Mouse (Mus musculus) cerebellum, adult 2 months (tissue): ENCODE results near the gene Lgmn. TPM values are rescaled to one million over a fixed set of nuclear protein-coding genes. Genes with fewer than 3 reads are reported as not detected.

Source experiments
- DNase-seq, 2 experiments: peaks; one replicate each; pipeline ENCODE4 v3.0.0; 2021
- H3K27ac ChIP-seq: fragments of 200-500 bp; 2 replicates; pipeline ENCODE4 v1.5.1; 2012; ENCODE audit warnings: low read length, control low read depth, inconsistent platforms; ENCODE audit not compliant: insufficient read depth
- H3K27me3 ChIP-seq: fragments of 200-500 bp; 2 replicates; pipeline ENCODE4 v1.6.1; 2012; ENCODE audit warnings: inconsistent platforms, mild to moderate bottlenecking, low read length, moderate library complexity; ENCODE audit not compliant: control insufficient read depth, insufficient read depth
- H3K4me1 ChIP-seq: fragments of 200-500 bp; 2 replicates; pipeline ENCODE4 v1.6.1; 2011; ENCODE audit warnings: low read length; ENCODE audit not compliant: control insufficient read depth, insufficient read depth
- H3K4me3 ChIP-seq: fragments of 200-500 bp; replicated peaks from 2 replicates; pipeline ENCODE3; 2011; ENCODE audit warnings: mild to moderate bottlenecking, low read depth, low read length, control low read depth; ENCODE audit not compliant: insufficient read depth
- CTCF ChIP-seq: fragments of 200-500 bp; IDR thresholded peaks from 2 replicates; pipeline ENCODE4 v1.5.1; 2011; ENCODE audit warnings: low read depth, mild to moderate bottlenecking, control low read depth, low read length, moderate library complexity, borderline replicate concordance; ENCODE audit not compliant: insufficient read depth
- POLR2A ChIP-seq: fragments of 200-500 bp; IDR thresholded peaks from 2 replicates; pipeline ENCODE4 v1.6.1; 2011; ENCODE audit warnings: low read length, control low read depth, borderline replicate concordance; ENCODE audit not compliant: insufficient read depth
- WGBS: fragments of 180-500 bp; shearing (Covaris S2); methylation state at CpG from one replicate; pipeline ENCODE4 v1.1.7; 2018; 5-methylcytosine and 5-hydroxymethylcytosine counted together
- polyA plus RNA-seq: library from polyadenylated mRNA; depleted of rRNA; stranded (reverse); fragments of >200 nt; gene quantifications from 2 replicates; pipeline ENCODE4 v1.2.3, GENCODE M21; 2012

Lgmn gene
- polyA plus RNA-seq, 1 experiment = 150 TPM

DNA sequence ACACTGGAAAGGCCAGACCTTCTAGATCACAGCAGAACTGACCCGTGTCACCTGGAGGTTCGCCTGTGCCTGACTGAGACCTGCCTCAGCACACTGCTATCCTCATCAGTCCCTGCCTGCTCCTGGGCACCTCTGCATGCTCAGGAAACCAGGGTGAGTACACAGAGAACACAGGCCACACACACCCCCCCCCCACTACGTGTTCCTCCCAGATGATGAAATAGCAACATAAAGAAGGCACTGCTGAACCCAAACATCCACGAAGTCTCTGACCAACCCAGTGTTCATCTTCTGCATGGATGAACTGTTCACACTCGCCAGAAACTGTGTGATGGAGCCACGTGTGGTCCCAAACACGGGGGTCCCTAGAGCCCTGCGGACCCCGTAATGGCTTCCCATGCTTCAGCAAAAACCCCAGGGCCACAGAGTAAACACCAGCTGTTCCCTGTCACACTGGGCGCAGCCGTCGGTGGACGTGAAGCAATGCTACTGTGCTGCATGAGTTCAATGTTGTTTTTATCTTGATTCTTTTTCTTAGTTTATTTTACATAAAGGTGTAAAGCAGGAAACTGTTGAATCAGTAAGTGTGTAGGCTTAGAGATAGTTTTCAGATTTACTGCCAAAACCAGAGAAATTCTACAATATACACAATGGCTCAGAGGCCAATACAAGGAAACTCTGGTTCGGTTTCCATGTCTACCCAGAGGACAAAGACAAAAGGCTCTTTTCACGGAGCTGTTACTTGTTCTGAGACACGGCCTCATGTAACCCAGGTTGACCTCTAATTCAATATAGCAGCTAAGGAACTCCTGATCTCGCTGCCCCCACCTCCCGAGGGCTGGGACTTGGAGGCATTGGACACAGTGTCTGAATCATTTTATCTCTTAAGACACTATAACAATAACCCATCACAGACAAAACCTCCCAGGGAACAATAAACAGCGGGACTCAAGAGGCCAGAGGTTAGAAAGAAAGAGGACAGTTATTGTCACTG is 43.3 kb downstream of the Lgmn start:
- no peak for TF ChIP-seq CTCF
- no peak for TF ChIP-seq POLR2A
- peaks cover 5% of the 10 kb centered on the region; the same call in 1 of the 2 replicates for H3K4me1 ChIP-seq
- DNase-seq = no peak
- WGBS = 42% methylated on average over 19 of the region's 19 CpGs
- H3K4me3 ChIP-seq = no peak overlapping the region
- H3K27me3 ChIP-seq = no peaks in the 10 kb centered on the region
- no peak overlapping the region; the same call in 1 of the 2 replicates for H3K27ac ChIP-seq

DNA sequence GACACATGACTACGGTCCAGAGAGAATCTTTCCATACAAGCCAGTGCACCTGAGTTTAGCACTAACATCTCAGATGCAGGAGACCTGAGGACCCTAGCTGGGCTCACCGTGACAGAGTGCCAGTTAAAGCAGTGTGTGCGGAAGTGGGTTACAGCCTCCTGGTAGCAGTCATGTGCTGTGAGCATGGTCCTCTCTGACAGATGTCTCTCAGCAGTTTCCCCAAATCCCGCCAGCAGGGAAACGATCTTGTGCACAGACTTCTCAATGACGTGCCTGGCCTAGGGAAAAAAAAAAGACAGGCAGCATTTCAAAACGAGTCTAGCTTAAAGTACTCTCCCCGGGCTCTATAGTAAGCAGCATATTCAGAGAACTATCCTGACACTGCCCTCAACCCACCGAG is 44.1 kb downstream of the Lgmn start:
- TF ChIP-seq CTCF (no peak), POLR2A (no peak)
- Histone ChIP-seq H3K27ac (no peak overlapping the region), H3K27me3 (no peaks in the 10 kb centered on the region), H3K4me3 (no peak overlapping the region), H3K4me1 (peaks cover 5% of the 10 kb centered on the region; the same call in 1 of the 2 replicates)
- WGBS = 22% methylated on average over 9 of the region's 9 CpGs
- no peak for DNase-seq

- H3K27me3 ChIP-seq = no peaks in the 10 kb centered on the region
- H3K4me1 ChIP-seq = peaks cover 5% of the 10 kb centered on the region; the same call in 1 of the 2 replicates
- H3K27ac ChIP-seq = no peak overlapping the region
- no peak overlapping the region for H3K4me3 ChIP-seq
- 87% methylated on average over 7 of the region's 7 CpGs for WGBS
- no peak for TF ChIP-seq CTCF
- TF ChIP-seq POLR2A = no peak
- no peak for DNase-seq
Measured at GRCm38 (mm10) chr12:102394496-102394895, 45.1 kb downstream of the Lgmn start.

- Histone ChIP-seq H3K4me1 (peaks cover 5% of the 10 kb centered on the region; the same call in 1 of the 2 replicates), H3K27me3 (no peaks in the 10 kb centered on the region), H3K4me3 (no peak overlapping the region), H3K27ac (no peak overlapping the region)
- 73% methylated on average over 4 of the region's 4 CpGs for WGBS
- DNase-seq = no peak
- TF ChIP-seq POLR2A = no peak
- peak; percentile 62 for TF ChIP-seq CTCF
Measured at GRCm38 (mm10) chr12:102391982-102392381, 47.6 kb downstream of the Lgmn start.

GRCm38 (mm10) chr12:102391109-102391508 is 48.5 kb downstream of the Lgmn start:
- Histone ChIP-seq H3K27me3 (no peaks in the 10 kb centered on the region), H3K27ac (no peak overlapping the region), H3K4me1 (peaks cover 4% of the 10 kb centered on the region; the same call in 1 of the 2 replicates), H3K4me3 (no peak overlapping the region)
- DNase-seq = no peak
- 78% methylated on average over 2 of the region's 2 CpGs for WGBS
- TF ChIP-seq CTCF (no peak), POLR2A (no peak)

DNA sequence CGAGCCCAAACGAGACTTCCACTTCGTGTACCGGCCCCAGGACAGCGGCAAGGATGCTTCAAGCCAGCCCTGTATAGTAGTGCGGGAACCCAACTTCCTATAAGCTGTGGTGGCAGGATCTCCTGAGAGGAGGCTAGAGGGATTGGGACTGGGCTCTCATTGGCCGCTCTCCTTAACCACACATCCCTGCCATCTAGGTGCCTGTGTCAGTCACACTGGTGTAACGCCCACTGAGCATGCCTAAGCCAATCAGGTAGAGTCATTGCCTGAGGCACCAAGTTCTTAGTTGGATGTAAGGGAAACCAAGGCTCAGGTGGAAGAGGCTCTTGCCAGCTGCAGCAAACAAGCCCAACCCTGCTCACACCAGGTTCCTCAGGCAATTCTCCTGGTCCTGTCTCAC is 49.6 kb downstream of the Lgmn start:
- H3K27ac ChIP-seq = no peak overlapping the region
- 25% methylated on average over 8 of the region's 8 CpGs for WGBS
- H3K4me1 ChIP-seq = no peaks in the 10 kb centered on the region
- no peak for TF ChIP-seq POLR2A
- TF ChIP-seq CTCF = no peak
- no peak for DNase-seq
- H3K4me3 ChIP-seq = no peak overlapping the region
- no peaks in the 10 kb centered on the region for H3K27me3 ChIP-seq

- Histone ChIP-seq H3K4me3 (no peak overlapping the region), H3K27me3 (no peaks in the 10 kb centered on the region), H3K4me1 (no peaks in the 10 kb centered on the region), H3K27ac (no peak overlapping the region)
- TF ChIP-seq CTCF = peak; percentile 98
- no peak for TF ChIP-seq POLR2A
- DNase-seq = peak; percentile 78 to 89
- 52% methylated on average over 16 of the region's 16 CpGs for WGBS
Measured at GRCm38 (mm10) chr12:102387219-102387917, 52.2 kb downstream of the Lgmn start.
